Mouse (Mus musculus) small intestine, adult 2 months (tissue): ENCODE measurements around the gene Cxcl13. TPM values are rescaled to one million over a fixed set of nuclear protein-coding genes. Genes with fewer than 3 reads are reported as not detected.

ENCODE experiments used
- H3K27ac ChIP-seq: fragments of 200-500 bp; 2 replicates; pipeline ENCODE4 v1.5.1; 2012; ENCODE audit warnings: low read depth, low read length, control low read depth, inconsistent platforms; ENCODE audit not compliant: insufficient read depth
- H3K27me3 ChIP-seq: fragments of 200-500 bp; 2 replicates; pipeline ENCODE4 v1.6.1; 2012; ENCODE audit warnings: mild to moderate bottlenecking, moderate library complexity, low read length, inconsistent platforms; ENCODE audit not compliant: control insufficient read depth, insufficient read depth
- H3K36me3 ChIP-seq: fragments of 200-500 bp; 2 replicates; pipeline ENCODE4 v1.6.1; 2012; ENCODE audit warnings: mild to moderate bottlenecking, low read length, control low read depth, inconsistent platforms; ENCODE audit not compliant: control insufficient read depth, insufficient read depth
- H3K4me1 ChIP-seq: fragments of 200-500 bp; 2 replicates; pipeline ENCODE4 v1.6.1; 2012; ENCODE audit warnings: low read length, inconsistent platforms, mixed read lengths; ENCODE audit not compliant: control insufficient read depth, insufficient read depth, insufficient read length
- H3K4me3 ChIP-seq: fragments of 200-500 bp; 2 replicates; pipeline ENCODE4 v1.5.1; 2012; ENCODE audit warnings: low read depth, mild to moderate bottlenecking, control low read depth, inconsistent platforms, low read length, moderate library complexity
- CTCF ChIP-seq: fragments of 200-500 bp; IDR thresholded peaks from 2 replicates; pipeline ENCODE4 v1.5.1; 2012; ENCODE audit warnings: low read depth, mild to moderate bottlenecking, control low read depth, inconsistent platforms, low read length, moderate library complexity, mixed read lengths; ENCODE audit not compliant: insufficient replicate concordance, insufficient read length; ENCODE audit errors: extremely low read depth
- POLR2A ChIP-seq: fragments of 200-500 bp; IDR thresholded peaks from 2 replicates; pipeline ENCODE4 v1.6.1; 2012; ENCODE audit warnings: low read depth, mild to moderate bottlenecking, control low read depth, inconsistent platforms, low read length, moderate library complexity
- WGBS: fragments of 180-500 bp; shearing (Covaris S2); methylation state at CpG from one replicate; pipeline ENCODE4 v1.1.7; 2018; 5-methylcytosine and 5-hydroxymethylcytosine counted together
- polyA plus RNA-seq: library from polyadenylated mRNA; depleted of rRNA; stranded (reverse); fragments of >200 nt; gene quantifications from 2 replicates; pipeline ENCODE4 v1.2.3, GENCODE M21; 2012; rRNA removed

Cxcl13 gene
- polyA plus RNA-seq: 0.24 and 0.33 TPM in 2 replicates

- TF ChIP-seq CTCF (no peak), POLR2A (no peak)
- Histone ChIP-seq H3K36me3 (no peaks in the 10 kb centered on the region), H3K27me3 (no peaks in the 10 kb centered on the region), H3K27ac (no peak within 1 kb of the TSS), H3K4me3 (no peak within 1 kb of the TSS), H3K4me1 (no peaks in the 10 kb centered on the region)
- 25% methylated on average over 5 of the region's 5 CpGs for WGBS
These were observed at the start of gene Cxcl13 for GRCm38 (mm10) chr5:95956651-95957050. Cxcl13 (plus strand) TSS chr5:95956951.

DNA sequence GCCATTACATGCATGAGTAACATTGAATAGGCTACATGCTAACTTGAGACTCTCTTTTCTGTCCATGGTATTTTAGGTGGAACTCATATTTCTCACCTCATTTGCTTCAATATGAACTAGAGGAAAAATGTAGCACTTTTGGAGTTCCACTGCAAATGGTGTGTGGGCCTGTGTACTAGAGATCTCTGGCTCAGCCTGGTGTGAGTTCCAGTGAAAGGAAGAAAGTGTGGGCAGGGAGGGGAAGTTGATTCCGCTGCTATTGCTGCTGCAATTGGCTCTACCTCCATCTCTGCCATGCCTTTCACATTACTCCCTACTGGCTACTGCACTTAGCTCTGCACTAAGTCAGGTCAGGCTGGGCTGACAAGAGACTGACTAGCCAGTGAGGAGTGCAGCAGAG lies 45.7 kb upstream of the Cxcl13 start:
- no peak for TF ChIP-seq POLR2A
- no peak for TF ChIP-seq CTCF
- 93% methylated on average over 1 of the region's 1 CpGs for WGBS

GRCm38 (mm10) chr5:95918491-95918890 lies 38.3 kb upstream of the Cxcl13 start:
- H3K4me3 ChIP-seq: no peak overlapping the region
- no peaks in the 10 kb centered on the region for H3K27me3 ChIP-seq
- no peaks in the 10 kb centered on the region for H3K36me3 ChIP-seq
- TF ChIP-seq POLR2A: no peak
- TF ChIP-seq CTCF: no peak
- no peak overlapping the region for H3K27ac ChIP-seq
- WGBS: 65% methylated on average over 6 of the region's 6 CpGs
- H3K4me1 ChIP-seq: no peaks in the 10 kb centered on the region; the same call in 1 of the 2 replicates

More for the DNA sequence above, 45.7 kb upstream of the Cxcl13 start:
- no peaks in the 10 kb centered on the region for H3K27me3 ChIP-seq
- H3K36me3 ChIP-seq: no peaks in the 10 kb centered on the region
- no peaks in the 10 kb centered on the region for H3K4me1 ChIP-seq
- H3K4me3 ChIP-seq: no peak overlapping the region
- H3K27ac ChIP-seq: no peak overlapping the region

GRCm38 (mm10) chr5:95924023-95924422 lies 32.7 kb upstream of the Cxcl13 start:
- Histone ChIP-seq H3K27ac (0 out of 2 replicates have a peak overlapping the region, but pooled peaks have one; percentile 21), H3K36me3 (no peaks in the 10 kb centered on the region), H3K4me1 (peaks cover 7% of the 10 kb centered on the region; the same call in 1 of the 2 replicates), H3K4me3 (no peak overlapping the region), H3K27me3 (no peaks in the 10 kb centered on the region)
- TF ChIP-seq CTCF (no peak), POLR2A (no peak)
- WGBS: 45% methylated on average over 6 of the region's 6 CpGs

DNA sequence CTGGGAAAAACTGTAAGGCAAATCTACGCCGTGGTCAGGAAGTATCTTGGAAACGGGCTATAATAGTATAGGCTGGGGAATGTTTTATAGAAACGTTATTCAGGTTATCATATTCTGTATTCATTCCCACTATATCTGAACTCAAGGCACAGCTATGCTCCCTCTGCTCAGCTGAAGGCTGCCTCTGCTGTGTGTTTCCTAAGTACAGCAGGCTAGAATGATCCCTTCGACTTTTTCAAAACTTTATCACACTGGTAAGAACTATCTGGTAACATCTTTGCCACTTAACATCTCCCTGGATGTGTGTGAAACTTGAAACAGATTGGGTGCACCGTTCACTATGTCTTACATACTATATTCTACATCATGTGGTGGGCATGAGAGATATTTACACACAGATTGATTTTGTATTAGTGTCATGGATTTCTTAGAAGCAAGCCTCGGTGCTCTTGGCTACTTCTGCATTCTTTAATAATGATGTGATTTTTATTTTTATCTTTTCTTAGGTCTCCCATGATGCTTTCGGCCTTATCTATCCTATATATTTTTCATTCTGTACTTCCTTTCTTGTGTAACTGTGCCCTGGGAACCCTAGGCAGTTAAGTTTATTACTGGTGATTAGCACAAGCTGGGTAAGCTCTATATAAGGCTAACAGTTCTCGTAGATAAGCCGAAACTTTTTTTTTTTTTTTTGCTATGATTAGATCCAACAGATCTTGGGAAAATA lies 31.4 kb upstream of the Cxcl13 start:
- H3K4me3 ChIP-seq: no peak overlapping the region
- H3K36me3 ChIP-seq: no peaks in the 10 kb centered on the region
- TF ChIP-seq CTCF (no peak), POLR2A (no peak)
- peak overlapping the region; percentile 73 for H3K27ac ChIP-seq
- H3K4me1 ChIP-seq: peaks cover 7% of the 10 kb centered on the region; the same call in 1 of the 2 replicates
- H3K27me3 ChIP-seq: no peaks in the 10 kb centered on the region
- 38% methylated on average over 10 of the region's 10 CpGs for WGBS

- 94% methylated on average over 1 of the region's 1 CpGs for WGBS
- no peak overlapping the region for H3K27ac ChIP-seq
These were observed 30.9 kb upstream of the Cxcl13 start for GRCm38 (mm10) chr5:95925931-95926263.

GRCm38 (mm10) chr5:95935035-95935434 lies 21.7 kb upstream of the Cxcl13 start:
- no peaks in the 10 kb centered on the region for H3K36me3 ChIP-seq
- WGBS: 65% methylated on average over 5 of the region's 5 CpGs

More at GRCm38 (mm10) chr5:95925931-95926263, 30.9 kb upstream of the Cxcl13 start:
- no peak for TF ChIP-seq POLR2A
- no peak for TF ChIP-seq CTCF
- Histone ChIP-seq H3K4me1 (peaks cover 7% of the 10 kb centered on the region; the same call in 1 of the 2 replicates), H3K27me3 (no peaks in the 10 kb centered on the region), H3K36me3 (no peaks in the 10 kb centered on the region), H3K4me3 (no peak overlapping the region)

More at GRCm38 (mm10) chr5:95935035-95935434, 21.7 kb upstream of the Cxcl13 start:
- TF ChIP-seq POLR2A: no peak
- TF ChIP-seq CTCF: no peak
- Histone ChIP-seq H3K4me3 (no peak overlapping the region), H3K27ac (no peak overlapping the region), H3K27me3 (no peaks in the 10 kb centered on the region), H3K4me1 (no peaks in the 10 kb centered on the region)
